Mouse (Mus musculus) right cerebral cortex, postnatal 25 days (tissue): ENCODE measurements around the gene Nos1ap.

ENCODE experiments used
- DNase-seq: peaks from one replicate; pipeline ENCODE4 v3.0.0; 2022

The Nos1ap gene

GRCm38 (mm10) chr1:170539507-170539906, 50.2 kb downstream of the Nos1ap start:
- DNase-seq, result no peak

- DNase-seq, result no peak
These were observed 51.1 kb downstream of the Nos1ap start for GRCm38 (mm10) chr1:170538481-170539061.

GRCm38 (mm10) chr1:170536344-170536743, 53.3 kb downstream of the Nos1ap start:
- DNase-seq, result no peak

- no peak for DNase-seq
These were observed 54.4 kb downstream of the Nos1ap start for GRCm38 (mm10) chr1:170535221-170535620.

- no peak for DNase-seq
These were observed 58.4 kb downstream of the Nos1ap start for GRCm38 (mm10) chr1:170531286-170531685.

GRCm38 (mm10) chr1:170530456-170530855, 59.2 kb downstream of the Nos1ap start:
- no peak for DNase-seq

GRCm38 (mm10) chr1:170522891-170523290, 66.8 kb downstream of the Nos1ap start:
- DNase-seq, result no peak

- no peak for DNase-seq
These were observed 68.0 kb downstream of the Nos1ap start for GRCm38 (mm10) chr1:170521520-170522205.

- no peak for DNase-seq
These were observed 69.5 kb downstream of the Nos1ap start for GRCm38 (mm10) chr1:170520206-170520605.

GRCm38 (mm10) chr1:170519631-170520030, 70.0 kb downstream of the Nos1ap start:
- no peak for DNase-seq

- DNase-seq, result no peak
These were observed 73.5 kb downstream of the Nos1ap start for GRCm38 (mm10) chr1:170516182-170516581.

- no peak for DNase-seq
These were observed 74.2 kb downstream of the Nos1ap start for GRCm38 (mm10) chr1:170515455-170515854.

GRCm38 (mm10) chr1:170514226-170514625, 75.4 kb downstream of the Nos1ap start:
- no peak for DNase-seq

GRCm38 (mm10) chr1:170512429-170513097, 77.1 kb downstream of the Nos1ap start:
- DNase-seq, result no peak

GRCm38 (mm10) chr1:170510595-170511240, 78.9 kb downstream of the Nos1ap start:
- DNase-seq, result no peak

- no peak for DNase-seq
These were observed 83.4 kb downstream of the Nos1ap start for GRCm38 (mm10) chr1:170506309-170506708.

GRCm38 (mm10) chr1:170505107-170505506, 84.6 kb downstream of the Nos1ap start:
- DNase-seq, result no peak

- no peak for DNase-seq
These were observed 85.3 kb downstream of the Nos1ap start for GRCm38 (mm10) chr1:170504378-170504777.

- DNase-seq, result no peak
These were observed 86.4 kb downstream of the Nos1ap start for GRCm38 (mm10) chr1:170503277-170503739.

- no peak for DNase-seq
These were observed 87.0 kb downstream of the Nos1ap start for GRCm38 (mm10) chr1:170502491-170503276.

- no peak for DNase-seq
These were observed 87.7 kb downstream of the Nos1ap start for GRCm38 (mm10) chr1:170501970-170502369.

GRCm38 (mm10) chr1:170501556-170501955, 88.1 kb downstream of the Nos1ap start:
- DNase-seq, result no peak

GRCm38 (mm10) chr1:170499891-170500290, 89.8 kb downstream of the Nos1ap start:
- DNase-seq, result no peak
